Mouse (Mus musculus): ENCODE measurements around the gene Extl2.
A peak's percentile ranks its signal among the peaks of the same experiment; 100 is the strongest.

The Extl2 gene

DNA sequence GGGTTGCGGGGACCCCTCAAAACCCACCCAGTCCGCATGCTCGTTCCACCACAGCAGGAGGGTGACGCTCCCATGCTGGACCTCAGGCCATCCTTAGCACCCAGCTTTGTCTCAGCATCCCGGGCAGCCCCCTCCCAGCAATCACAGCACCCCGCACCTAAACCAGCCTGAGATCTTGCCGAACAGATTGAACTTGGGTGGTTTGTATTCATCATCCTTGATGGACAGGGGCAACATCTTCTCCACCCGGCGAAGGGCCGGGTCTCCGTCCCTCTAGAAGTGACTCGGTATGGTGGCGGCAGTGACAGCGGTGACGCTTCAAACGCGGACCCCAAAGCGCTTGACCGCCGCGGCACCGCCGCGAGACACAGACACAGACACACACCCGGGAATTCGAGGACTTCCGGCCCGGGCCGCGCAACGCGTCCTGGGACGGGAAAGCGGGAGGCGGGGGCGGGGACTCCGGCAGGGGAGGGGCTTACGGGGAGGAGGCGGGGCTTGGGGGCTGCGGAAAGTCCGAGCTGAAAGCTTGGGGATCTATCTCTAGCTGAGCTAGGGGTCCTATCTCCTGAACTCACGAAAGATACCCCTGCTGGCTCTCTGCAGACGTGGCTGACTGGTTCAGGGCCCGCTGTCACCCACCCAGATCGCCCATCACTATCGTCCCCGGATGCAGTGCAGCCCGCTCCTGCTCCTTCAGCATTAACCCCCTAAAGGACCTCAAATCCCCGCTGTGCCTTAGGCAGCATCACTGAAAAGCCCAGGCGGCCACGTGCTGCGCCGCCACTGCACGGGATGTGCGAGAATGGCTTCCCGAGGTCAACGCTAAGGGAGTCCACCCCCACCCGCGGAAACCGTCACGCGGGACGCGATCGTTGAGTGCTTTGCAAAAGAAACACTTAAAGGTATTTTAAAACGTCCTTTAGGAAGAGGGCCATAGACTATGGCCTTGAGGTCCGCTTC lies at the start of gene Extl2, which contains the start of gene Slc30a7:
Gene Extl2 (plus strand): TSS at position 485 of the 963 bp plus-strand sequence.
Gene Slc30a7 (minus strand): TSS at position 429 of the 963 bp plus-strand sequence.
- DNase-seq = peak; percentile 94 to 95

GRCm38 (mm10) chr3:115961311-115962027 lies 45.8 kb upstream of the Extl2 start:
- no peak for DNase-seq

DNA sequence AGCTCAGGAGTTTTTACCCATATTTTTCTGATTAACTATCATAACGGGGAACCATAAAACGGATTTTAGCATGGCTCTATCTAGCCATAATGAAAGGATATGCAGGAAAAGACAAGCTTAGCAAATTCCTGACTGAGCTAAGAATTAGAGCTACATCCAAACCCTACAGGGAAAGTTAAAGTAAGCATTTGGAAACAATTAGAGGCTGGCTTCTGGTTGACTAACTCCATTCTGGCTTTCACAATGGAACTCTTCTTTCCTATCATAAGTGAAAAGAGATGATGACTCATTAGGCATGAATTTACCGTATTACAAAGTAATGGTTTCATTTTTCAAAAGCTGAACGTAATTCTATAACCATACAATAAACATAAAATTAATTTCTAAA lies 45.2 kb upstream of the Extl2 start:
- DNase-seq = no peak

DNA sequence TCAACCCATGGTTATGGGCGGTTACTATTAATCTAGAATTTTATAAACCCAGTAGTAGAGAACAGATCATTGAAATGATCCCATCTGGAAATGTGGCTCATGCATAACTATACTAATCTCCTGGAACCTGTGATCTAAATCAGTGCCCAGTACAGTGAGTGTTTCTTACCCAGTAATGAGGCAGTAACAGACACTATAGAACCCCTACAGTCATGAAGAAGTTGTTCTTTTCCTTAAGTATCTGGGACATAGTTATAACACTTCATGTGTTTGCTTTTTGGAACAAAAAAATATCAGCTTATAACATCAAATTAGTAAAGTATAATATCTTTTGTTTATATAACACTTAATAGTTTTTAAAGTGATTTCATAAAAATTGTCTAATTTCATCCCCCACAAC lies 43.7 kb upstream of the Extl2 start:
- no peak for DNase-seq

DNA sequence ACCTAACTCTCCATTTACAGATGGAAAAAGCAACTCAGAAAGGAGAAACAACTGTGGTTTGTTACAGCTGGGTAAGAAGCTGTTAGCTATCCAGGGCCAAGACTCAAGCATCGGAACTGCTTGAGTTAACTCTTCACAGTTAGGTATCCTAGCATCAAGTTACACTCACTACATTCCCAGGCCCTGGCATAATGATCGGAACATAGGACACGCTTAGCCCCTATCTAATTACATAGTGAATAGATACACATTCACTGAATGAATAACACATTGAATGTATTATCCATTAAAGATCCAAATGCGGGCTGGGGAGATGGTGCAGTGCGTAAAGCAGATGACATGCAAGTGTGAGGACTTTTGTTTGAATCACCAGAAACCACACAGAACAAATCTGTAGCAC lies 43.2 kb upstream of the Extl2 start:
- no peak for DNase-seq

- DNase-seq = peak; percentile 7 to 18
These were observed 38.3 kb upstream of the Extl2 start for GRCm38 (mm10) chr3:115968745-115969530.

DNA sequence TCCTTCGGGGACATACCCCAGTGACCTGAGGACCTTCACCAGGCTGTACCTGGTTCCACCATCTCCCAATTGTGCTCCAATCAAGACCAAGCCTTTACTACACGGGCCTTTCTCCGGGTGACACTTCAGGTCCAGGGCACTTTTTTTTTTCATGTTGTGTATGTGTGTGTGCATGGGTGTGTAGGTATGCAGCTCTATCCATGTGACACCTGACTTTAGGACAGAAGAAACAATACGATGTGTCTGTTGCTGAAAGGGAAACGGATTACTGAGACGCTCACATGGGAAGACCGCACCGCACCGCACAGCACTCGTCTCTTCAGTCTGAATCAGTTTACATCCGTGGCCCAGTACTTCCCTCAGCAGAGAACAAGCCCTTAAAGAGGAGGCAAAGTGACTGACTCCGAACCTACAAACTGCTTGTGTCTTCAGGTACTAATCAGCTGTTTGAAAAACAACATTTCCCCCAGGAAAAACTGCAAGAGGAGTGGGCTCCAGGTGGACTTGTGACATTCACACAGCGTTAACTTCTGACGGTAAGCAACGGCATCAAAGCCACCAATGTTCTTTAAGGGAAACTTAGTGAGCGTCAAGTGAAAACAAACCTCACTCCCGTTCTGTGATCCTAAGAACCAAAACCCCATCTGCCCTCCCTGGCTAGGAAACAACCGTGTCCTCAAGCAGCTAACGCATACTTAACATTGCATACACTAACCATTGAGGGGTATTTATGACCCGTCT lies 36.0 kb upstream of the Extl2 start:
- no peak for DNase-seq

DNA sequence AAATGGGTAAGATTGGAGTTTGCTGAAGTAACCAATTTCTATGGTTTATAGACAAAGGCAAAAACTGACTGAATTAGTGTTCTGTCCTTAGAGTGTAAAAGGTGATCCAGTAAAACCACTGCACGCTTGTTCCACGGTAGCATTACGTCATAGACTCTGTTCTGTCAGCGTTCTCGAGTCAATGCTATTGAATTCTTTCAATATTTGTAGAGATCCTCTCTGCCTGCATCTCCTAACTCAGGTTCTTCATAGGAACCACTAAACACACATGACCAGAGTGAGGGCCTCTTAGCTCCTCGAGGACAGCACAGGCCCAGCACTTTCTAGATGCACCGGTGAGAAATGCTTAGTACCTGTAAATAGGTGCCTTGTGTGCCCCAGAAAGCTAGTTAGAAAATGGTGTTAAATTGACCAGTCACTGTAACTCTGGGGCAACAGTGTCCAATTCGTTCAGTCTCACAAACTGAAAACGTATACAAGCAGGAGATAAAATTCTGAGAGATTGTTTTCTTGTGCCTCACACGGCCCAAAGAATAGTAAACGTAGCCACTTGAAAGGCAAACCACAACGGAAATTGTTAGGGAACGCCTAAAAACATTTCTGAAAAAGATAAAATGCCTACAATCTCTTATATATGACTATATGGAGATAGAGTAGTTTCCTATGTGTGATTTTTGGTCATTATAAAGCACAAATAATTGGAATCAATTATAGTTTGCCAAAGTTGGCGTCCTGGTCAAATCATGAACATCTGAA lies 35.2 kb upstream of the Extl2 start:
- no peak for DNase-seq

DNA sequence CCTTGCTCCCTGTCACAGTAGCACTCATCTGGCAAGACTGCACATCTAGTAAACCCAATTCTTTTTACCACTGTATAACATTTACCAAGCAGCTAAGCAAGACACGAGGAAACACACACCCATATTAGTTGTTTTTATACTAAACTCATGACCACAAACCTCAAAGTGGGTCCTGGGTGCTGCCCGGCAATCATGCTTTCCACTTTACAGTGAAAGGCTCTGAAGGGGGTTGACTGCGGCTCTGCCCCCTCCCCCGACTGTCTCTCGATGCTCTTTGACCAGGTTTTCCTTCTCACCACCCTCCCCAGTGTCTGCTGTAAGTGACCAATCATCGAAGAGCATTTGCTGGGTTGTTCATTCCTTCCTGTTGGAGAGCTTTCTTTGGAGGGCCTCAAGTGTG lies 33.0 kb upstream of the Extl2 start:
- DNase-seq = no peak

GRCm38 (mm10) chr3:115974995-115975394 lies 32.3 kb upstream of the Extl2 start:
- DNase-seq = no peak

DNA sequence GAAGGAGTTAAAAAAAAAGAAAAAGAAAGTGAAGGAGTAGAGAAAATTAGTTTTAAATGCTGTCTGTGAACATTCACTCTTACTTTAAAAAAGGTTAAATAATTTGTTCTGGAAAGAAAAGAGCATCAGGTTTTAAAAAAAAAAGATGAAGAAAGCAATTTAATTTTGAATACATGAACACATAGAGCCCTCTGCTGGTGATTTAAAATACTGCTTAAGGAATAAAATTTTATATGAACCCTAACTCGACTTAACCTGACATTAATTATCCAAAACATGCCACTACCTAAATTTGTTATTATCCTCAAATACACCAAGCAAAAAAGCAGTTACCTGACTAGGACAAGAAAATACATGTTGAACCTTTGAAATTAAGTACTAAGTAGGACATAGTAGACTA lies 28.3 kb upstream of the Extl2 start:
- DNase-seq = peak in 1 of 2 experiments; percentile 42

DNA sequence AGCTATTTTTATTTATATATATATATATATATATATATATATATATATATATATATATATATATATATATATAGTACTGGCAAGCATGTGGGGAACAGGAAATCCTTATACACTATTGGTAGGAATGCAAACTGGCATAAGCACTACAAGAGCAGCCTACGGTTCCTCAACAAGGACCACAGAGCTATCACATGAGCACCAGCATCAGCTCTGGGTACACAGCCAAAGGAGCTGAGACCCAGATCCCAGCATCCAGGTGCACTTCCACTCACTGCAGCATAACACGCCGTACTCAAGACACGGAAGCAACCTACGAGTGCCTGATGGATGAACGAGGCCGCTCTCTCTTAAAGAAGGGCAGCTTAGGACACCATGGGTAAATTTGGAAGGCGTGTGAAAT lies 24.0 kb upstream of the Extl2 start:
- DNase-seq = no peak

DNA sequence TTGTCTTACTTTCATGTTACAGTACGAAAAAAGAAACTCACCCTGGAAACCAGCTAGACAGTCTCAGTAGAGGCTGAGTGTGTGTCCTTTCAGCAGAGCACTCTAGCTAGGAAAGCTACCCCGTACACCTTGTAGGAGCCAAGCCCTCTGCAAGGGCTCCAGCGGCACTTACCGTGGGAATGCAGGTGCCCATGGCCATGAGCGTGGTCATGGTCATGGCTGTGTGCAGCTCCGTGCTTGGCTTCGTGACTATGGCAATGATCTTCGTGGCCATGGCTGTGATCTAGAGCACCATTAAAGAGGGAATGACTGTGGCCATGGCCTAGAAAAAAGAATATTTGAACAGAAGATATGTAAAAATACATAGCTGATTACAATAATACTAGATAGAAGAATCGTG lies 22.6 kb upstream of the Extl2 start:
- no peak for DNase-seq

GRCm38 (mm10) chr3:115985183-115985892 lies 21.9 kb upstream of the Extl2 start:
- DNase-seq = peak in 1 of 2 experiments; percentile 6

- no peak for DNase-seq
These were observed 15.2 kb upstream of the Extl2 start for GRCm38 (mm10) chr3:115992103-115992502.

- DNase-seq = no peak
These were observed 14.7 kb upstream of the Extl2 start for GRCm38 (mm10) chr3:115992588-115992987.

- no peak for DNase-seq
These were observed 14.2 kb upstream of the Extl2 start for GRCm38 (mm10) chr3:115993025-115993424.

DNA sequence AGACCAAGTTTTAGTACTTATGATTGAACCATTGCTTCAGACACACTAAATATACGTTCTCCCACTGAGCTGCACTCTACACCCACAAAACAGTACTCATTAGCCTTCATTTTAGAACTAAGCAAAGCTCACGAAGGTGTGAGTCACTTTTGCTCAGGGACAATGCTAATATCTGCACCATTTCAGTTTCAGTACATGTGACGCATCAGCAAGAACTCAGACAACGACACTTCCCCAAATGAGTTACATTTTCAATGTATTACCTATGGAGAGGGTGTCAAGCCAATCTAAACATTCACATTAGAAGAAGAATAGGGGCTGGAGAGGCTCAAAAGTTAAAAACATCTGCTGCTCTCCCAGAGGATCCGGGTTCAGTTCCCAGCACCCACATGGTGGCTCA lies 10.3 kb upstream of the Extl2 start:
- DNase-seq = no peak

GRCm38 (mm10) chr3:116006284-116006977 lies 831 bp upstream of the Extl2 start:
- no peak for DNase-seq

DNA sequence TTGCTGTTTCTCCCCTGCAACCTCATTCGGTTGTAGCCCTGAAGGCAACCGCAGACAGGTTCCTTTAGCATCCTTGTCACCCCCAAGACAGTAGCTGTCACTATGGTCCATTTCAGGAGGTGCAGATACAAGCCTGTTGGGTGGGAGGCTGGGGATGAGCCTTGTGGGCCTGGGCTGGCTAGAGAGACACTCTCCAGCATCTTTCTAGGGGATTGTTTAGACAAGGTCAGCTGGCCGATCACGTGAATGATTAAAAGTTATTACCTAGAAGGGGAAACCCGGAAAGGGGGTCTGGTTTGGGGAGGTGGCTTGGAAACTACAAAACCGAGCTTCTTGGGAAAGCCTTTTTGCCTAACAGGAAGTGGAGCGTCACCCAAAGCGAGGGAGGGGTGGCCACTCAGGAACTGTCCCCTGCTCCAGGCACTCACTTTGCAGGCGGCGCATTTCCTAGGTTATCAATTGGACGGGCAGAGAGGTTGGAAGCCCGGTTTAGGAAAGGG lies 729 bp downstream of the Extl2 start:
- peak; percentile 90 to 92 for DNase-seq
